Mouse (Mus musculus): Measurements from ENCODE around the gene Gm29427. TPM values are rescaled to one million over a fixed set of nuclear protein-coding genes. Genes with fewer than 3 reads are reported as not detected.

Gene Gm29427
- total RNA-seq, 2 experiments from 2014 or later, result not detected

DNA sequence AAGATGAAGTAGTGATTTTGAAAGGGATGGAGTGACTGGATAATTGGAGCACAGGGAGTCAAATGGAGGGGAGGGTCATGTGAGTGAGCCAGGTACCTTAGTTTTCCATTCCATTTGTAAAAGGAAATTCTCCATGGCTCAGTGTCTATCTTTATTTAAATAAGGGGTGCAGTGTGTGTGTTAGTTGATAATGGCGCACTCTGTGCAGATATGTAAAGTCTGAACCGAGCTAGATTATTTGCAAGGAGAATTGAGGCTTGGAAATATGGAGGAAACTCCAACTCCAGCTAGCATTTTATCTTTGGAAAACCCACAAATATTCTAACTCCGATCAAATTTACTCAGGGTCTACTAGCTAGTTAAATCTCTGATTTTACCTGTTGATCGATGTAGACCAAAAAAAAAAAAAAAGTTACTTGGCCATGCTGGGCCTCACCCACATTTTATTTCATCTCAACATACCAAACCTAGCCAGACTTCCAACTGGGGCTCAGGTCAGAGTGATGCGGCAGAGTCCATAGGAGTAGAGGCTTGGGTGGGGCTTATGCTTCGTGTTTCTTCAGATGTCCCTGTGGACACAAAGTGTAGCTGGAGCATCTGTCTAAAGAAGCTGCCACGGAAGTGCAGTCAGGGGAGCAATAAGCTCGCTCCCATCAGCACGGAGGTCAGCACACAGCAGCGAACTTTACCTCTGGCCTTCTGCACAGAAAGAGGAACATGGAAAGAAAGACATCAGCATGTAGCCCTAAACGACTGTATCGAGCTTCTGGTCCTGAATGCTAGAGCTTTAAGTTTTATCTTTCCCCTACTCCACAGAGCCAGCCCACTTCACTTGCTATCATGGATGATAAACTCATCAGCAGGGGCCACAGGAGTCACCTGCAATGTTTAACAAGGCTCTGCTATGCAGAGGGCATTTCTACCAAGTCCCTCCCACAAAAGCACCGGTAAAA, 17.4 kb upstream of the Gm29427 start:
- ATAC-seq (replicated peaks; ENCODE audit: low FRiP score, poor library complexity, severe bottlenecking), result peak; percentile 66

- peak; percentile 79 for ATAC-seq (replicated peaks; ENCODE audit: low FRiP score, poor library complexity, severe bottlenecking)
Measured at GRCm38 (mm10) chr1:130731741-130732337, 16.2 kb upstream of the Gm29427 start, which contains the start of gene AA986860. AA986860 (plus strand) TSS chr1:130731976.

- ATAC-seq (replicated peaks; ENCODE audit: low FRiP score, poor library complexity, severe bottlenecking), result no peak
Measured at GRCm38 (mm10) chr1:130729153-130729552, 13.6 kb upstream of the Gm29427 start, which contains the start of gene Pfkfb2. Pfkfb2 (minus strand) TSS chr1:130729253.

DNA sequence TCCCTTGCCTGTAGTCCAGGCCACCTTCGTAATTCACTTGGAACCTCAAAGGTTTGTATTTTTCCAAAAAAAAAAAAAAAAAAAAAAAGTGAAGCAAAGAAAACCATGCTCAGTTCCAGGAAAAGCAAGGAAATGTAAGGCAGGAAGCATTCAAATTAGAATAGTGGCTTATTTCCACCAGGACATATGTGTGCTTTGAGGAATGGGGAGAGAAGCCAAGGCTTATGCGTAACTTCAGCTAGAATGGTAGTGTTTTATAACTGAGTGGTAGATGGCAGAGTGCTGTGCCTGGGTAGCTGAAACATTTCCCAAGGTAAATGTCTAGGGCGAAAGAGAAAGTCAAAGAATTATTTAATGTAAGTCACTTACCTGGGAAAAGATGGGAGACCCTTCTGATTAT, 13.1 kb upstream of the Gm29427 start:
- ATAC-seq (replicated peaks; ENCODE audit: low FRiP score, poor library complexity, severe bottlenecking), result no peak

DNA sequence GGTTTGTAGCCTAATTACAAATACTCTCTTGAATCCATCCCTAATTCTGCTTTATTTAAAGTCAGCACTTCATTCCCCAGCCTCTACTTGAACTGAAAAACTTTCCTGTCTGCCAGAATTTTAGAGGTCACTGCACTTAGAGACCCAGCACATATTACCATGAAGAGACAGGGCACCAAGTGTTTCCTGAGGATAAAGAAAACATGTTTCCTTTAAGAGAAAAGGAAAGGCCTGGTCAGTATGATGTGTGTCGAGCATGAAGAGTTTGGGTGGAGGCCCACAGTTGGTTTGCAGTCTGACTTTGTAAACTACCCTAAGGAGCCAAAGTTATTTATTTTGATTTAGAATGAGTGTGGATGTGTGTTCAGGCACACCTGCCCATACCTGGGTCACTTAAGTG, 12.5 kb upstream of the Gm29427 start:
- ATAC-seq (replicated peaks; ENCODE audit: low FRiP score, poor library complexity, severe bottlenecking), result no peak

DNA sequence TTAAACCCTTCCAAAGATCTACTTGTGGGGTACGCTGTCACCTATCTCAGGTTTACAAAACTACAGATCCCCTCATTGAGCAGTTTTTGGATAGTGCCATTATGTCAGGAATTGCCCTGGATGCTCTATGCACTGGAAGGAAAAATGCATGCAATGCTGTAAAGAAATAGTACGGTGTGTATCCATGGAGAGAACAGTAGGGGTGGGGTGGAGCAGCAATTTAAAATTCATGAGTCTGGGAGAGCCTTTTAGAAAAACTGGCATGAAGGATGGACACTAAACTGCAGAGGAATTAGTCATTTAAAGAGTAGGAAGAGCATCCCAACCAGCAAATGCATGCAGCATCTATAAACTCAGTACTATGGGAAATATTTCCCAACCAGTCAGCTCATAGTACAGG, 10.8 kb upstream of the Gm29427 start:
- ATAC-seq (replicated peaks; ENCODE audit: low FRiP score, poor library complexity, severe bottlenecking), result no peak

DNA sequence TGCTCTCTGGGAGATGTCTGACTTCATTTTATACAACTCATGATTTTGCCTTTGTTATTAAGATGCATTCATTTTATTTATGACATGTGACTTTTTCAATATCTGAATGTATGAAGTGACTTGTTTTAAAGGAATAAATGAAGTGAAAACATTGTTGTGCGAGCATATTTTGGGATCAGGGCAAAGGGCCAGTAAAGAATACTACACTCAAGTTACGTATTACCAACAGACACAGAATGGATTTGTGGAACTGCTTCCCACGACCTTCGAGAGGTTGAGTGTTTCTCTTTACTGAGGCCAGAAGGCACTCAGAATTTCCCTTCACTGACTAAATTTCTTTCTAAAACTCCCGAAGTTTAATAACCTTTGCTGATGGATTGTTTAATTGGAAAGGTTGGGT, 8.6 kb upstream of the Gm29427 start:
- ATAC-seq (replicated peaks; ENCODE audit: low FRiP score, poor library complexity, severe bottlenecking), result no peak

- peak; percentile 64 for ATAC-seq (replicated peaks; ENCODE audit: low FRiP score, poor library complexity, severe bottlenecking)
Measured at GRCm38 (mm10) chr1:130717291-130717871, 1.8 kb upstream of the Gm29427 start, which contains the start of gene Yod1. Yod1 (plus strand) TSS chr1:130717327.

DNA sequence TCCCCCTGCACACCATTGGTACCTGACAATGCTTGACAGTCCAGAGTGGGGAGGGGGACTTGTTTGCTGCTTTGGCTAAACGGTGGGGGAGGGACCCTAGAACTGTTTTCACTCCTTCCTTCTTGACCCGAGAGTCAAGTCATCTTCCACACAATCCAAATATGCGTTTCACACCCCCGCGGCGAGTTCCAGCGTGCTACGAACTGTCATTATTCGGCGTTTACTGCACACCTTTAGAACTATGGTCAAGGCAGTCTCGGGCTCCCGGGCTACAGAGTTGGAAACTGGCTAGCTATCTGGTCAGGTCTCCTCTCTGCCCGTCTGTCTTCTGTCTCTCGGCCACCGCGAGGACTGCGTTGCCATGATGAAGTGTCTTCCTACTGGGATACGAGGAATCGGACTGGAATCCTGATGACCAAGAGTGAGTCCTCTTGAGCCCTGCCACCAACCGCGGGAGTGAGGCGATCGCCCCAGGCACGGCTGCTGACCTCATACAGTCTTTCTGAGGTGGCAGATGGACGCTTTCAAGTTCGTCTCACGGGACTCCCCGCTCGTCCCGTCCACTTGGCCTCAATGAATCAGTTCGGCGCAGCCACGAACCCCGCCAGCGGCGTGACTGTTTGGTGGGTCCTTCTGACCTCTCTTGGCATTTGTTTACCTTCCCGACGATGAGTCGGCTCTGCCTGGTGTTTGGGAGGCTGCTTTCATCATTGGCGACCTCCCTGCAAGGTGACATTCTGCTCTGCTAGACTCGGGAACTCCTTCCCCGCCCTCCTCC, 1.1 kb upstream of the Gm29427 start:
- peak; percentile 38 for ATAC-seq (replicated peaks; ENCODE audit: low FRiP score, poor library complexity, severe bottlenecking)

DNA sequence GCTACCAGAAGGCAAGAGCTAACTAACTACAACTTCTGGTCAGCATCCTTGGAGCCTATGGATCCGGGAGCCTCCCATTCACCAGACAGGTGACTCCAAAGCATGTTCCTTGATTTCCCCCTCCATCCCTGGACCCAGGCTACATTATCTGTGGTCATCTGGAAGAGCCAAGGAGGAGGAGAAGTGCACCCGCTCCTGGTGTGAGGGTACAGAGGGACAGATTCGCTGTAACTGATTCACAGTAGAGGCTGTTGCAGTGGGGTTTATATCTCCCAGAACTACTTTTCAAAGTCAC, 566 bp upstream of the Gm29427 start:
- peak; percentile 16 for ATAC-seq (replicated peaks; ENCODE audit: low FRiP score, poor library complexity, severe bottlenecking)

DNA sequence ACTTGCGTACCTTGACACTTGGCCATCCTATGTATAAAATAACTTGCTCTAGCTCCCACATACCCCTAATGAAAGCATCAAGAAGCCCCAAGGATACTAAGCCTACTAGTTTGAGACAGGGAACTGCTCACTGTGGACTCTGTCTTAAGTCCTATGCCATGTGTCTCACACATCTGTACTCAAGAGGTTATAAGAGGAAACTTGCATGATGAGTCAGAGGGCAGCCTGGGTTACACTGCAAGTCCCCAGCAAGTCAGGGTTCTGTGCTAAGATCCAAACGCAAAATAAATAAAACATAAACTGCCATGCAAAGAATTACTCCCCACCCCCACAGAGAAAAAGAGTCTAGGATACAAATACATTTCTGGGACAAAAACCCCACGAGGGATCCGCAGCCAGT, 1.6 kb downstream of the Gm29427 start:
- no peak for ATAC-seq (replicated peaks; ENCODE audit: low FRiP score, poor library complexity, severe bottlenecking)

DNA sequence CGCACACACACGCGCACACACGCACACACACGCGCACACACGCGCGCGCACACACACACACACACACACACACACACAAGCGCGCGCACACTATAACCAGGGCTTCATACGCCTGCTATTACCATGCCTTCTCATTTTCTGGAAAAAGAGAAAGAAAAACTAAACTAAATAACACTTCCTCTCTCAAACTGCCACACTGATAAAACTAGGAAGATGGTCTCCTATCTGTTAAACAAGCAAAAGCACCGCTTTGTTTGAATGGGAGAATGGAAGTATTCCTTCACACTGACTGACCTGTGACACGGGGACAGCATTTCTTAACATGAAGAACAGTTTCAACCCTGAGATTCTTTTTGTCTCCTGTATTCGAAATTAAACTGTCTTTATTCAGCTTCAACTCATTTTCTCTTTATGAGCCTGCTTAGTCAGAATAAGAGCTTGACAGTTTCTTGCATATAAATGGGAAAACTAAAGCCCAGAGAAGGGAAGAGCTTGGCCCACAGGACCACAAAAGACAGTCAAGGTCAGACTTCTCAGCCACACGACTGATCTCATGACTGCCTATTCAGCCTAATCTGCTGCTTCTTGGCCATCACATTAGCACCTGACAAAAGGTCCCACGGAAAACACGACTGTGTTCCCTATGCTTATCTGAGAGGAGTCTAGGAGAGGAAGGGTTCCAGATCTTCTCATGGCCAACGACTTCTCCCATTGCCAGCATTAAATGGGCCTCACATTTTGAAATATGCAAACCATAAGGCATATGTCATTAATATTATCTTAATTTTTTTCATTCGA, 5.1 kb downstream of the Gm29427 start:
- ATAC-seq (replicated peaks; ENCODE audit: low FRiP score, poor library complexity, severe bottlenecking), result no peak

GRCm38 (mm10) chr1:130703613-130704012, 12.0 kb downstream of the Gm29427 start:
- no peak for ATAC-seq (replicated peaks; ENCODE audit: low FRiP score, poor library complexity, severe bottlenecking)

DNA sequence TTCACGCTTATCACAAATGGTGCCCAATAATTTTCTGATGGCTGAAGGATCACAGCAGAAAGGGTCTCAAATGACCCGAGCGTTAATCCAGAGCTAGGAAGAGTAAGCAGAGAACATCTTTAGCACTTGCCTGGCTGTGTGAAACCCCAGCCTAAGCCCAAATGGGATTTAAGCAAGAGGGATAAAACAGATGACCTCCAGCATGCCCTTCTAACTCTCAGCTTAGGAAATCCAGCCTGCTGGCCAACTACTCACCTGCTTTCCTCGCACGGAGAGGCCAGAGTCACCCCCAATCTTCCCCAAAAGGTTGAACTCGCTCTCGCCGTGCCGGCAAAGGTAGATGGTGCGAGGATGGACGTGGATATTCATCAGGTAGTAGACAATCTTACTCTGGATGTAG, 13.6 kb downstream of the Gm29427 start:
- no peak for ATAC-seq (replicated peaks; ENCODE audit: low FRiP score, poor library complexity, severe bottlenecking)

DNA sequence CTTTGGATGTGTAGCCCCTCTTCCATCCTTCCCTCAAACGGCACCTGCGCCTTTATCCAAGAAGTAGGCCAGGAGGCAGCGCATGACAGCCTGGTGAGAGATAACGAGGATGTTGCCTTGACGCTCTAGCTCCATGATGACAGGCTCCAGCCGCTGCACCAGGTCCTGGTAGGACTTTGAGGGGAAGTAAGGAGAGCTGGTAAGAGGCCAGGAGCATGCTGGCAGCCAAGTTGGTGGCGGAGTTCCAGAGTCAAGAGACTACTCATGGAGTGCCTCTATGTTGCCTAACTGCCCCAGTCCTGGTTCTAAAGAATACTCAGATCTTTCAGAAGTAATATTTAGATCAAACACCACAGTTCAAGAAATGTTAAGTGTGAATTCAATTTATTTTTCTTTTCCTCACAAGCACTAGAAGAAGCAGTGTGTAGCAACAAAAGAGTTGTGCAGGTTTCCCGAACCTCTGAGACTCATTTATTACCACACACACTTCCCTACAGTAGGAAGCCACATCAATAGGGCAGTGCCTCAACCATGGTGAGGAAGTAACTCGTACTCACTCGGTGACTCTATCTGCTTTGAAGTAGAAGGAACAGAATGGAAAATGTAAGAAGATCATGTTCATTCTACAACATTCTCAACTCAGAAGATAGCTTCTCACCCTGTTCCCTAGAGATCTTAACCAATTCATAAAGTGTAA, 15.5 kb downstream of the Gm29427 start:
- no peak for ATAC-seq (replicated peaks; ENCODE audit: low FRiP score, poor library complexity, severe bottlenecking)

- no peak for ATAC-seq (replicated peaks; ENCODE audit: low FRiP score, poor library complexity, severe bottlenecking)
Measured at GRCm38 (mm10) chr1:130698601-130699000, 17.0 kb downstream of the Gm29427 start.

DNA sequence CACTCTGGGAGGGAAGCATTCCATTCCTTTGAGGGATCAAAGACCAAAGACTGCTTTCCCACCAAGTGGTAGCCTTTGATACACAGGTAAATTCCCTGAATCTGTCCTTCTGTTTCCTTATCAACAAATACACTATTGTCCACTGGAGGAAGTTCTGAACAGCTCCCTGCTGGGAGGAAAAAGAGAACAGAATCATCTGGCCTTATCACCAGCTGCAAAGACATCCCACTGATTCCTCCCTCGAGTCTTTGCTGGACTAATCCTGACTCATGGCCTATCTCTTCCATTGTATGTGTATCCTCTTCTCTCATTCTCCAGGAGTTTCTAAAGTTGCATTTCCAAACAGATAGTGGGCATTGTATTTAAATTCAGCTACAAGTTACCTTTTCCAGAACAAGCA, 31.7 kb downstream of the Gm29427 start:
- ATAC-seq (replicated peaks; ENCODE audit: low FRiP score, poor library complexity, severe bottlenecking), result no peak

DNA sequence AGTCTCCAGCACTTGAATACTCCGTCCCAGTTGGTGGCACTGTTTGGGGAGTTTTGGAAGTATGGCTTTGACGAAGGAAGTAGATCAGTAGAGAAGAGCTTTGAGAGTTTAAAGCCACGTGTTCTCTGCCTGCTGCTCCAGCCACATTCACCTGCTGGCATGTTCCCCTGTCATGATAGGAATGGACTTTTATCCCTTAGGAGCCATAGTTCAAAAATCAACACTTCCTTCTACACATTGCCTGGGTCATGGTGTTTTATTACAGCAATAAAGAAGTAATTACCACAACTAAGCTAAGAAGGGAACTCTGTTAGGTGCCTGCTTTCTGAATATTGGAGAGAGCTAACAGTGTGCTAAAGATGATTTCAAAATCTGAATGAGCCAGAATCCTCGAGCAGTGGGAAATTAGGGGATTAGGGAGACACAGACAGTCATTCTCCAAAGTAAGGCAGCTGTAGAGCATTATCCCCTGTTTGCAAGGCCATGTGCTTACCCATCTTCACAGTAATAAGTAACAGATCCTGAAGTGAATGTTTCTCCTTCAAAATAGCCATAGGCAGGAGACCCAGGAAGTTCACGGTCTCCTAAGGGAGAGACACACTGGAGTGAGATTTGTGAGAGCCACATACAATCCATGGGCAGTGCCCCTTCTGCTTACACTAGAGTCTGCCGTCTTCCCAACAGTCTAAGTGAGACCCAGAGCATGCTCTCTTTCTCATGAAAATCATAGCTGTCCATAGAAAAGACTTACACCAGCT, 33.8 kb downstream of the Gm29427 start:
- no peak for ATAC-seq (replicated peaks; ENCODE audit: low FRiP score, poor library complexity, severe bottlenecking)

All from erythroblast, adult 5-6 weeks (primary cell).